Mouse (Mus musculus): ENCODE results near the gene Nutf2.

Nutf2 gene

DNA sequence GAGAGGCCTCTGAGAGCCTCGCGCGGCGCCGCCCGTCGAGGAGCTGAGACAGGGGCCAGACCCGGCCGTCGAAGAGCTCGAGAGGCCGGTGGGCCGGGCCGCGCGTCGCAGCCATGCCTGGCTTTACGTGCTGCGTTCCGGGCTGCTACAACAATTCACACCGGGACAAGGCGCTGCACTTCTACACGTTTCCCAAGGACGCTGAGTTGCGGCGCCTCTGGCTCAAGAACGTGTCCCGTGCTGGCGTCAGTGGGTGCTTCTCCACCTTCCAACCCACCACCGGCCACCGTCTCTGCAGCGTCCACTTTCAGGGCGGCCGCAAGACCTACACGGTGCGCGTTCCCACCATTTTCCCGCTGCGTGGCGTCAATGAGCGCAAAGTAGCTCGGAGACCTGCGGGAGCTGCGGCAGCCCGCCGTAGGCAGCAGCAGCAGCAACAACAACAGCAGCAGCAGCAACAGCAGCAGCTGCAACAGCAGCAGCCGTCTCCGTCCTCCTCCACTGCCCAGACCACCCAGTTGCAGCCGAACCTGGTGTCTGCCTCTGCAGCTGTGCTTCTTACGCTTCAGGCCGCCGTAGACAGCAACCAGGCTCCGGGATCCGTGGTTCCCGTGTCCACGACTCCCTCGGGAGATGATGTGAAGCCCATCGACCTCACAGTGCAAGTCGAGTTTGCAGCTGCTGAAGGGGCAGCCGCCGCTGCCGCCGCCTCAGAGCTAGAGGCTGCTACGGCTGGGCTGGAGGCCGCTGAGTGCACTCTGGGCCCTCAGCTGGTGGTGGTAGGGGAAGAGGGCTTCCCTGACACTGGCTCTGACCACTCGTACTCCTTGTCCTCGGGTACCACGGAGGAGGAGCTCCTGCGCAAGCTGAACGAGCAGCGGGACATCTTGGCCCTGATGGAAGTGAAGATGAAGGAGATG lies 4.9 kb upstream of the Nutf2 start:
- peak; percentile 42 to 46 for DNase-seq

DNA sequence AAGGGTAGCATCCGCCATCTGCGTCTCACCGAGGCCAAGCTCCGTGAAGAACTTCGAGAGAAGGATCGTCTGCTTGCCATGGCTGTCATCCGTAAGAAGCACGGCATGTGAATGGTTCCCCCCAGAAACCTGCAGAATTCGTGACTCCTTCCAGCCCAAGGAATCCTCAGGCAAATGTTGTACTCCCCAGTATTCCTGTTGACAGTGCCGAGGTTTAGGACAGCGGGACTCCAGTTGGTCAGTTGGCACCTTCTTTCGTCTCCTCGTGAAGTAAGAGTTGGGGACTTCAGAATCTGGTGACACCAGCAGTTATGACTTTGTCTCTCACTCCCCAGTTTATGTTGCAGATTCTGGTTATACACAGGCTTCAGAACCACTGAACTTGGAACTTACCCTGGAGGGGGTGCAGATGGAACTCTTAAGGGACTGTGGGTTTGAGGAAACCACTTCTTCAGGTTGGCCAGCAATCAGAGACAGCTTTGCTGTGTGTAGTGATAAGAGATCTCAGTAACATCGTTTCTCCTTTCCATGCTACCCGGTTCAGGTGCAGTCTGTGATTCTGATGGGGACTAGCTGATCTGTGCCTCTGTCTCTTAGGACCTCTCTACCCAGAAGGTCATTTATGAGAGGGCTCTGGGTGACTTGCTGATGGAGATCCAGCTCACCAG lies 4.1 kb upstream of the Nutf2 start:
- DNase-seq, result no peak

DNA sequence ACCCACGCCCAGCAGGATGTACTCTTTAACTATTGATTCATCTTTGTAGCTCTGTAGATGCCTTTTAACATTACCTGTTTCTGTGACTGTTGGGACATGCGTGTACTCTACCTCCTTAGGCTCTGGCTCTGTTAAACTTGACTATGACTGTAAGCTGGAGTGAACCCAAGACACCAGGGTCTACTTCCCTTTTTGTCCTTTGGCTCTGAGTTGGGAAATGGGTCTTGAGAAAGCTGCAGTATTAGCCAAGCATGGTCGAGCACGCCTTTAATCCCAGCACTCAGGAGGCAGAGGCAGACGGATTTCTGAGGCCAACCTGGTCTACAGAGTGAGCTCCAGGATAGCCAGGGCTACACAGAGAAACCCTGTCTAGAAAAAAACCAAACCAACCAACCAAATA lies 1.9 kb upstream of the Nutf2 start:
- DNase-seq, result no peak

DNA sequence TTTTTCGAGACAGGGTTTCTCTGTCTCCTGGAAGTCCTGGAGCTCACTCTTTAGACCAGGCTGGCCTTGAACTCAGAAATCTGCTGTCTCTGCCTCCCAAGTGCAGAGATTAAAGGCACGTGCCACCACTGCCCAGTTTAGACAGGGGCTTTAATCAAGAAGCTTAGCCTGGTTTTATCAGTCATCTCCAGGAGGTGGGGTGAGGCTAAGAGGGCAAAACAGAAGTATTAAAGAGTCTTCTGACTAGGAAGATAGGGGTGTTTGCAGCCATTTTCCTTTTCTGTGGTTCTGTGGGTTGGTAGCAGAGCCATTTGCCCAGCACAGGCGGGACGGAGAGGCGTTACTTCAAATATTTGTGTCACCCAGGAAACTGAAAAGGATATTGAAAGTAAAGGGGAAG lies 1.1 kb upstream of the Nutf2 start:
- no peak for DNase-seq

DNA sequence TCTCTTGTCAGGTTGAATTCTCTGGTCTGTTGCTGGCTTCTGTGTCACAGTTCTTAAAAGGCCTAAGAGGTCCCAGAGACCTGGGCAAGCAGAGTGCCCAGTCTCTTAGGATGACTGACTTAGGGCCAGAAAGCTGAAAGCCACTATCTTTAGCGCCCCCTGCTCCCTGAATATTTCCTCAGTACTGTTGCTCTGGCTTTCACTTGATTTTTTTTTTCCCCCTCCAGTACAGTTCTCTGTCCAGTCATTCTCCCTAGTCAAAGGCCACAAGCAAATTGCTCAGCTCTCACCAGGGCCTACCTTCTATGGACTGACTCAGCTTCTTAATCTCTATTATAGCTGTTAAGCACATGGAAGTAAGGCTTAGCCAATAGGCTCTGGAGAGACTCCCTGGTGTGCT lies 1.6 kb downstream of the Nutf2 start:
- DNase-seq, result peak in 1 of 2 experiments; percentile 29

DNA sequence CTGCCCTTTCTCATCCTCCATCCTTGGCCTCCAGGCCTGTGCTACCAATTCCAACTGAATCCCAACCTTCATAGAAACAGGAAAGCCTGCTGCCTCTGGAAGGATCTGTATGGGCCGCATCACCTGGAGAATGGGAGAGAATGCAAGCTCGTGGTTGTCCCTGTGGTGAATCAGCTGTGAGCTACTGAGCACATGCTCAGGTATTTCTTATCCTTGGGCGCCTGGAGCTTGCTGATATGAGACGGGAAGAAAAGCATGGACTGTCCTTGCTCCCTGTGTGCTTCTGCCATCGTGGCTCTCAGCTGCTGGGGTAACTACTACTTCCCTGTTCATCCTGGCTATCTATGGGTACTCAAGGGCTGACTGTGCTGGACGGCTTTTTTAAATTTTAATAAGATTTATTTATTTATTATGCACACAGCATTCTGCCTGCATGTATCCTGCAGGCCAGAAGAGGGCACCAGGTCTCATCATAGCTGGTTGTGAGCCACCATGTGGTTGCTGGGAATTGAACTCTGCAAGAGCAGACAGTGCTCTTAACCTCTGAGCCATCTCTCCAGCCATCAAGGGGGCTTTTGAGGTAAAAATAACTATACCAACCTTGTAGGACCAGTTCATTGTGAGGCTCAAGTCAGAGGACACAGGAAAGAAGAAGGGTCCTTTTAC lies 6.1 kb downstream of the Nutf2 start:
- no peak for DNase-seq

DNA sequence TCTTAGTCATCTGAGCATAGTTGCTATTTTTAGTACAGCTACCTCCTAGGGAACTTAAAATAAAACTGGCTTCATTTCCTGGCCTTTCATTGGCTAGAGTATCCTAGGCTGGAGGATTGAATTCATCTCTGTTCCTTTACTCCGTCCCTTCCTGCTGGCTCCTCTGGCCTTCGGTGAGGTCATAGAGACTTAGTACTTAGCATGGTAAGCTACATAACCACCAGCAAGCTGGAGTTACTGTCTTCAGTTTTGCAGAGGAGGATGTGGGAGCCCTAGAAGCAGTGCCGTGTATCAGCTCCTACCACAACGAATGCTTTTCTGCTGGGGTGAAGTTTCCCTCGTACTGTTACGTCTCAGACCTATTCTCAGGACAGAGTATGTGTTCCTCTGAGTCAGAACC lies 13.9 kb downstream of the Nutf2 start:
- peak; percentile 47 to 59 for DNase-seq

DNA sequence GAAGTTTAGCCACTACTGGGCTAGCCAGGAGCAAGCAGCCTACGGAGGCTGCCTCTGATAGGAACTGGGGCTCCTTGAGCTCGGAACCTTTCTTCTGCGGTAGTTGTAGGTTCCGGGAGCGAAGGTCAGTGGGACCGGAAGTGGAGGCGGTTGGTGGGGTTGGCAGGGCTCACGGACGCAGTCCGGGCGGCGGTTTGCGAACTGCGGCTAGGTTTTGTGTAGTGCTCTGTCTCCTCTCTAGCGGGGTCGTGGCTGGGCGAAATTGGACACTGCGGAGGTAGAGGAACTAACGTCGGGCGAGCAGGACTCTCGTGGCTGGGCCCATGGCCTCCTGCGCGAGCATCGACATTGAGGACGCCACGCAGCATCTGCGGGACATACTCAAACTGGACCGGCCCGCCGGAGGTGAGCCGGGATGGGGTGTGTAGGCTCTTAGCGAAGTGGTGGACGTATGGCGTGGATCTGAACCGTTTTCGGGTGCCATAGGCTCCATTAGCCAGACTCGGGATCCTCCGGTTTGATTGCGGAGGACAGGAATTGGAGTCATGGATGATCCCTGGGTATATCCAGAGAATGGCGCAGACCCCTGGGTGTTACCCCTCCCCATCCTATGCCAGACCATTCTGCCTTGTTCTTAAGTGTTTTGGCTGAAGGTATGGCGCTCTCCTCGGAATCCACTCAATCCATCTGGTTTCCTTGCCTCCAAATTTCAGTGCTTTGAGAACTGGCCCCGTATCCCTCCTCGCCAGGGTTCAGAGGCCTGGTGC lies 20.6 kb downstream of the Nutf2 start, which contains the start of gene Edc4:
Gene Edc4 (plus strand): TSS at position 128 of the 767 bp plus-strand sequence.
- peak; percentile 76 to 87 for DNase-seq

DNA sequence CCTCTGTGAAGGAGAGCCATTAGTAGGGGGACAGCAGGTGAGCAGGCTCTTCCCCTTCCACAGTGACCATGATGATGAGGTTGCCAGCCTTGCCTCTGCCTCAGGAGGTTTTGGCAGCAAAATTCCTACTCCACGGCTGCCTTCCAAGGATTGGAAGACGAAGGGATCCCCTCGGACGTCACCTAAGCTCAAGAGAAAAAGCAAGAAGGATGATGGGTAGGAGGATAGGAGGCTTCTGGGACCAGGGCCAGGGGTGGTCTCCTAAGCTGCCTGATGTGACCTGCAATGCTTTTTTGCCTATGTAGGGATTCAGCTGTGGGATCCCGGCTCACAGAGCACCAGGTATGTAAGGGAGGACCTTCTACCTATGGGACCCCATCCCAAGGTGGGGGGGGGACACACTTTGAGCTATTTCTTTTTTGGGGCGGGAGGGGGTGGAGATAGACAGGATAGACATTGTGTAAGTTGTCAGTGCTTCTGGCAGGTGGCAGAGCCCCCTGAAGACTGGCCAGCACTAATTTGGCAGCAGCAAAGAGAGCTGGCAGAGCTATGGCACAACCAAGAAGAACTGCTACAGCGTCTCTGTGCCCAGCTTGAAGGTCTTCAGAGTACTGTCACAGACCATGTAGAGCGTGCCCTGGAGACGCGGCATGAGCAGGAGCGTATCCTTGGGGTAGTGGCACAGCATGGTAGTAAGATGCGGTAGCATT lies 29.5 kb downstream of the Nutf2 start:
- DNase-seq, result no peak

DNA sequence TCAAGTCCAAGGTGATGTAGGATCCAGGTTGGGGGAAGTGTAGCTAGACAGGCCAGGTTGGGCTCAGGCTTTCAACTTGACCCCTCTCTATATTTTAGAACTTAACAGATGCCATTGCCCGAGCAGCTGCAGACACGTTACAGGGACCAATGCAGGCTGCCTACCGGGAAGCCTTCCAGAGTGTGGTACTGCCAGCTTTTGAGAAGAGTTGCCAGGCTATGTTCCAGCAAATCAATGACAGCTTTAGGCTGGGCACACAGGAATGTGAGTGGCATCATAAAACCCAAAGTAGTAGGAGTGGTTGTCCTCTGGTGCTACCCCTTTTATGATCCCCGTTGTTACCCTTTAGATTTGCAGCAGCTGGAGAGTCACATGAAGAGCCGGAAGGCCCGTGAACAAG lies 30.5 kb downstream of the Nutf2 start:
- no peak for DNase-seq

DNA sequence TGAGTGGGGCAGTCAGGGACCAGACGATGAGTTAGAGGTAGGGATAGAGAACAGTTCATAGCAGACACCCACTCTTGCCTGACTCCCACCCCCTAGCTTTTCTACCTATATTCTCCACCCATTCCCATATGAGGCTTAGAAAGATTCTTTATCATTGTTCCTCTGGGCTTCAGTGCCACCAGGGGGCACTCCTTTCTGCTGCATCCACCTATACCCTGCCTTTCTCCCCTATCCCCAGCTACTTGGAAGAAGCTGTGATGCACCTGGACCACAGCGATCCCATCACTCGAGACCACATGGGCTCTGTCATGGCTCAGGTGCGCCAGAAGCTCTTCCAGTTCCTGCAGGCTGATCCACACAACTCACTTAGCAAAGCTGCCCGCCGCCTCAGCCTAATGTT lies 32.1 kb downstream of the Nutf2 start:
- no peak for DNase-seq

DNA sequence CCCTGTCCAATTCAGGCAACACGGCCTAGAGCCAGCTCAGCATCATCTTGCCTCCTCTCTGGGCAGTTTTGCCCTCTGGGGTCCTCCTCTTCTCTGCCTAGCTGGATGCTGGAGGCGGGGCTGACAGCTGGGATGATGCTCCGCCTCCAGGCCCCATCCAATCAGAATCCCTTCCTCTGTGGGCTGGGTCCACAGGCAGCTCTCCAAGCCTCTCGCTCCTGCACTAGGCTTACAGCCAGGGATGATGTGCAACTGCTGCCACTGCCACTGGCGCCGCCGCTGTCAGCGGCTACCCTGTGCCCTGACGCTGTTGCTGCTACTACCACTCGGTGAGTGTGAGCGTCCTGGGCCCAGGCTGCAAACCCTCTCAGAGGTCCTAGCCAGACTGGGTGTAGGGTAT lies 33.0 kb downstream of the Nutf2 start, which contains the start of gene Nrn1l:
Gene Nrn1l (plus strand): TSS at position 229 of the 400 bp plus-strand sequence.
- DNase-seq, result peak; percentile 36 to 55

DNA sequence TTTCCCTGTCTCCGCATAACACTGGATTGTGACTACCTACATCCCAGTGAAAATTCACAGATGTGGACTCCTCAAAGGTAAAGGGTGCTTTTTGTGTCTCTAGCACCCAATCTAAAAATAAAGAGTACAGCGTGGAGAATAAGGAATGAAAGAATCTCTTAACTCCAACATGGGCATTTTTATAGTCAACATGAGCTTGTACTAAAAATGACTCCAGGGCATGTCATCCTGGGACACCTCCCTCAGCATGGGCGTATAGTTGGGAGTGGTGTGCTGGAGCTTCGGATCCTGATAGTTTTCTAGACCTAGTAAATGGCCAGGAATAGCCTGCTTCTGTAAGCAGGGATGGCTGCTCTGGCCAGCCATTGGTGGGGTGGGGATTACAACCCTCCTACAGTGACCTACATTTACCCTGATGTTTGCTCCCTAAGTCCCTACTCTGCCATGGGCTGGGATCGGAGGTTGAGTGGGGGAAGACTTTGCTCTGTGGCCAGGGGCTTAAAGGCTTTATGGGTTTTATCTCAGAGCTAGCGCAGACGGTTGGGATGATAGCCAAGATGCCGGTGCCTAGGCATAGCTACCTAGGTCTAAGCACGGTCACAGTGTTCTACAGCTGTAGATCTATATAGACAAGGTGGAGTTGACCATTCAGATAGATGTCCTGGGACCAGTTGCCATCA lies 37.6 kb downstream of the Nutf2 start:
- DNase-seq, result no peak

DNA sequence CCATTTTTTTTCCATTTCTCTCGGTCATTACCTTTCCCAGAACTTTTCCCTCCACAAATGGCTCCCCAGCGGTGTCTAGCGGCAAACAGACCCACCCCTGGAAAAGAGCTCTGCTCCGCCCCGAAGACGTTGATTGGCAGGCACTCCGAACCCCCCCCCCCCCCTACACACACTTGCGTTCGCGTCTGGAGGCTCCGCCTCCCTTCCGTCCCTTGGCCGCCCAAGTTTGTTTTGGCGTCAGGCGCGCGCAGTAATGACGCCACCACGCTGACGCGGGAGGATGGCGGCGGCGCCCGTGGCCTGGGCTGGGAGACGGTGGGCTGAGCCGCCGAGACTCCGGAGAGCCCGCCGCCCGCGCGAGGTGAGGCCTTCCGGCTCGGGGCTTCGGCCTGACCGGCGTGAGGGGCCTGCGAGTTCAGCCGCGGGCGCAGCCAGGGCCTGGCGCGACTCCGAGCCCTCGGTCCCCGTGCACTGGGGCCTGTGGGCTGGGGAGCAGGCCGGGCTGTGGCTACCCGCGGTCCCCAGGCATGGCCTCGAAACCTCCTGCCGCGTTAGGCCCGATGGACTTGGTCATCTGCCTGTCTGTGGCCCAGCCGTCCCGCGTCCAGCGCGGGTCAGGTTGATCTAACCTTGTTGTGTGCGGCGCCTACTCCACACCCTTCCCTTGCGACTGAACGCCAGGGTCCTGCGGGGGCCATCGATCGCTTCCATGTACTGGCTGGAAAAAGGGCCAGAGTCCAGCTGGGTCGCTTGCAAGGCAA lies 40.0 kb downstream of the Nutf2 start, which contains the start of gene Pskh1:
Gene Pskh1 (plus strand): TSS at position 262 of the 761 bp plus-strand sequence.
- peak; percentile 89 to 95 for DNase-seq

DNA sequence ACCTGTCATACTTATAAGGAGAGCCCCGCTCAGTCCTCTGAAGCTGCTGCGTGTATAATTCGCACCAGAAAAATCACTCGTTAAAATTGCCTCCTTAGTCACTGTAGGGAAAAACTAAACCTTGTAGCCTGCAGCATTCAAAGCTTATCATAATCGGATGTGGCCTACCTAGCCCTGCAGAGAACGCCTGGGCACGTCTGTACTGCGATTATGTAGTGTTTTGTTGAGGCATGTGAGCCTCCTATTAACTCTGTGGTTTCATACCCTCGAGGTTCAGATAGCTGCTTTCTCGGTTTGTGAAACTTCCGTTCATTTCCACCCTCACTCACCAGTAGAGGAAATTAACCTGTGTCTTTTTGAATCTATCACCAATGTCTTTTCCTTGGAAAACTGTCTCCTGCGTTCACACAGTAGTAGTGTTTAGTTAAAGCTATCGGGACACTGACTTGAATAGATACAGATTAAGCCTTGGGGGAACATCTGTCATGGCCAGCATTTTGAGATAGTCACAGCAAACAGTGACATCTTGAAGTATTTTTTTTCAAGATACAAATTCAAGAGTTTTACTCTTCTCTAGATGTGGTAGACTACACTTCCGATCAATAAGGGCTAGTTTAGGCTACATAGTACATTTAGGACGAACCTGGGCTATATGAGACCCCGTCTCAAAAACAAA lies 40.7 kb downstream of the Nutf2 start:
- DNase-seq, result no peak

DNA sequence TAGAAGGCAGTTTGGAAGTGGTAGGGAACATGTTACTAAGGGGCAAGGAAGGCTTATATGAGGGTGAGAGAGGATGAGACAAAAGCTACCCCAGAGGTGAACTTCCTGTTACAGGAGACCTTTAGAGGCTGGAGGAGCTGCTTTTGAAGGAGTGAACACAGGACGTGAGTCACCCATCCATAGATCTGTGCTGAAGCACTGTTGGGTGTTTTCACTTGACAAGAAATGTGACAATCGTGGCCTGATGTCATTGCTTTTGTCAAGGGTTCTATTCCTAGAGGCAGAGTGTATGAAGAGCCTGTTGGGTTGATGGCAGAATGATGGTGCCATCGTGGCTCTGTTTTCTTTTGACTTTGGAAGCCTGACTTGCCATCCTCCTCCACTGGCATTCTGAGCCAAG lies 59.0 kb downstream of the Nutf2 start:
- DNase-seq, result no peak

DNA sequence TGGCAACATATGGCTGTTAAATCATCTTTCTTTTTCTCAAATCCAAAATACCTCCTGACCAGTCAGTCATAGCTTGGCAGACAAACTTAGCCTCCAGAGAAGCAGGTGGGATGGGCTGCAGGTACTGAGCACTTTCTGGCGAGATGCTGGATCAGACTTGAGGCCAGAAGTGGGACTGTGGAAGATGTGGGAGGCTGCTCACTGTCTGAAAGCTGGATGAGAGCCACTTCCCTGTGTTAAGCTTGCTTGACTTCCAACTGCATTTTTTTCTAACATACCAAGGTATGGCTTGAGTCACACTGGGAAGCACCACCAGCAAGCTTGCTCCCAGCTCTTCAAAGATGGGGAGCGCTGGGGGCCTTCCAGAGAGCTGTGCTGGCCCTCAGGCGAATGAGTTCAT lies 64.7 kb downstream of the Nutf2 start:
- no peak for DNase-seq

All from cerebellum, adult 18-20 months (tissue).